Mouse (Mus musculus): ENCODE measurements at regions not wholly inside any gene's neighbourhood (a gene's known extent, or its start where the extent isn't known, plus 50 kb on each side); places are given as distances from the start of the nearest gene placed in this dataset.

GRCm38 (mm10) chr4:125765171-125765570 lies 259.2 kb upstream of the Csf3r start:
- no peak for DNase-seq (ENCODE audit: low spot score)

DNA sequence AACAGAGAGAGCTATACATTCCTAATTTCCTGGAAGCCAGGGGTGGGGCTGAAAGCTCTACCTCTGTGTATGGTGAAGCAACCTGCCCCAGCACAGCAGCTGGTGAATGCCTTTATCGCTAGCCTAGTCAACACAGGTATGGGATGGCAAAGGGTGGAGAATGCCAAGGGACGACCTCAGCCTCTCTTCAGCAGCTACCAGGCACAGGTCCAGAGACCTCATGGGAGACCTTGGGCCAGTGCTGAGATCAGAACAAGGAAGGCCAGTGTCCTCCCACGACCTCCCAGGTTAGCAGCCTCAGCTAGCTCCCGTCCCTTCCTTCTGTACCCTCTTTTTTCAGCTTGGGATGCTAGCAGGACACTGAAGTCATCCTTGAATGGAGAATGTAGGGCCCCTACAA lies 247.2 kb upstream of the Csf3r start:
- DNase-seq (ENCODE audit: low spot score): no peak

- no peak for DNase-seq (ENCODE audit: low spot score)
These were observed 244.2 kb upstream of the Csf3r start for GRCm38 (mm10) chr4:125780113-125780512.

DNA sequence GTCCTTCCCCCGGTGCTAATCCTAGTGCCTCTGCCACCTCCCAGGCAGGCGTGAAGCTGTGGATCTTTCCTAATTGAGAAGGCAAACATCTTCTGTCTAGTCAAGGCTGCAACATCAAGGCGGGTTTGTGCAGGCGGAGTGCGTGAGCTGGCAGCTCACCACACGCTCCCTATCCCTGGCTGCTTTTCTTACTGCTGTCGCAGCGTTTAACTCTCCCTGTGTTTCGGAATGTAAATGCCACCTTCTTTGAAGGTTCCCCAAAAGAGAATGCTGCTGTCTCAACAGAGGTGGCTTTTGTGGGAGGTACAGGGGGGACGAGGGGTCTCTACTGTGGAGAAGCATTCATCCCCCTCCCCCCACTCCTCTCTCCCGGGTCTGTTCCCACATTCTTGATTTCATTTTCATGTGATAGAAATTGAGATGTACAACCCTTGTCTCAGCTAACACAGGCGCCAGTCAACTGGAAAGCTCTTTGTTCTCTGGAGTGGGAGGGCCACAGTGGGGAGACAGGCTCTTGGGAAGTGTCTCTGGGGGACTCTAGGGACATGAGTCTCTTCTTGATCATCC lies 243.3 kb upstream of the Csf3r start:
- no peak for DNase-seq (ENCODE audit: low spot score)

- DNase-seq (ENCODE audit: low spot score): no peak
These were observed 242.0 kb upstream of the Csf3r start for GRCm38 (mm10) chr4:125782346-125782745.

DNA sequence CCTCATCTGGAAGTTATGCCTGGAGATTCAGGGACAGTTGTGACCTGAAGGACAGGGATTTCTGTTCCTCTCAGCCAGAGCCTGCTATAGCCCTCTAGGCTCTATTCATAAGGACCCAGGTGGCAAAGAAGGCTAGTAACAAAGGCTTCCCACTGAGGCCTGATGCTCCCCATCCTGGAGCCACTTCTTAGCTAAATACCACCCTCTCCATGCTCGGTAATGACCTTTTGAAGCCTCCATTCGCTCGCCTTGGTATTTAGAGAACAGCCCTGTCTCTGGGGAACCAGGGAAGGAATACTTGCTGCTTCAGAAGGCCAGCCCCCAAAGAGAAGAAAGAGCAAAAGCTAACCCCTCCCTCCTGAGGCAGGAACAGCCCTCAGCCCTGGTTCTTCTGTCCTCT lies 238.3 kb upstream of the Csf3r start:
- DNase-seq (ENCODE audit: low spot score): no peak

- no peak for DNase-seq (ENCODE audit: low spot score)
These were observed 229.7 kb upstream of the Csf3r start for GRCm38 (mm10) chr4:125794679-125795078.

DNA sequence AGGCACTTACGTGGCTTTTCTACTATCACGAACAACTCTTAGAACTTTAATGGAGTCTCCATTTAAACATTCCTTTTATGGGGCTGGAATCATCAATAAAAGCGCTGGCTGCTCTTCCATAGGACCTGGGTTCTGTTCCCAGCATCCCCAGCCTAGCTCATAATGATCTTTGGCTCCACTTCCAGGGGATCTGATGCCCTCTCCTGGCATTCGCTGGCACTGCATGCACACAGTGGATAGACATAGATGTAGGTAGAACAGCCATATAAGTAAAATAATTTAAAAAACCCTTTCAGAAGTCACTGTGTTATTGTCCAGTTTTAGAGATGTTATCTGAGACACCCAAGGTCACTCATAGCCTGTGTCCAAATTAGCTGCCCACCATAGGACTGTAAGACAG lies 216.4 kb upstream of the Csf3r start:
- no peak for DNase-seq (ENCODE audit: low spot score)

DNA sequence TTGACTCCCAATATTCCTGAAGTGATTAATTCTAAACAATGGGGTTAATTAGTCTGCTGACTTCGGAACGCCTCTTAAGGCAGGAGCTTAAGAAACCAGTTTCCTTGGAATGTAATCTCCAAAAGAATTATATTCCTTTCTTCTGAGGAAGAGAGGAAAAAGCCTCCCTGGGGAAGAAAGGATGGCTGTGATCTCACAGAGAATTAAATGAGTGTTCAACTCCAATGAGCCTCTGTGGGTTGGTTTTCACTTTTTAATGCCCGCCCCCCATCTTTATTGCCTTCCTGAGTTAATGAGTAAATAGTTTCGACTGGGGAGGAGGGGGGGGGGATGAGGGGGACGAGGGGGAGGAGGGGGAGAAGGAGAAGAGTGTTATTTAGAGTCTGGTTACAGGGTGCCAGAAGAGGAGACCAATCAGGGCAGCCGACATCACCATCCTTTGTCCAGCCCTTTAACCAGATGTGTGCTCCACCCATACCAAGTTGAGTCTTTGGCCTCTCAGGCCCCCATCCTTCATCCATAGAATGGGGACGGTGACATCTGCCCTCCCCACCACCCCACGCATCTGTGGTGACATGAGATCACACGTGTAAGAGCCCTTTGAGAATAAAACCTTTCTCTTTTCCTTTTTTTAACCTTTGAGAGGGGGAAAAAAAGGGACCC lies 214.8 kb upstream of the Csf3r start:
- DNase-seq (ENCODE audit: low spot score): no peak

DNA sequence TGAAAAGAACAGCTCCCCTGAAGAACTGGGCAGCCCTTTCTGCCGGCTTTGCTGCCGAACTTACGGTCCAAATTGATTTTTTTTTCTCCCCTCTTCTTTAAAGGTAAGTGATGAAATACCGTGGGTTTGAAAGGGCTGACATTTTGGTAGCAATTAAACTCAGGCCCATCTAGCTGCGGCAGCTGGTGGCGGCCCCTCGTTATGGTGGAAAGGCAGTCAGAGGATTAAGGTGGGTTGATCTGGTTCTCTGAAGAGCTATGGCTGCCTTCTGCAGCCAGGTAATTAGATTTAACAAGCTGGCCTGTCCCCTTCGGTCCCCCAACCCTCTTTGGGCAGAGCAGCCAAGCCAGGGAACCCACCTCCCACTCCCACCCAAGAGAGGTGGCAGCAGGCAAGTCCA lies 214.1 kb upstream of the Csf3r start:
- DNase-seq (ENCODE audit: low spot score): no peak

- no peak for DNase-seq (ENCODE audit: low spot score)
These were observed 210.0 kb upstream of the Csf3r start for GRCm38 (mm10) chr4:125814311-125814710.

DNA sequence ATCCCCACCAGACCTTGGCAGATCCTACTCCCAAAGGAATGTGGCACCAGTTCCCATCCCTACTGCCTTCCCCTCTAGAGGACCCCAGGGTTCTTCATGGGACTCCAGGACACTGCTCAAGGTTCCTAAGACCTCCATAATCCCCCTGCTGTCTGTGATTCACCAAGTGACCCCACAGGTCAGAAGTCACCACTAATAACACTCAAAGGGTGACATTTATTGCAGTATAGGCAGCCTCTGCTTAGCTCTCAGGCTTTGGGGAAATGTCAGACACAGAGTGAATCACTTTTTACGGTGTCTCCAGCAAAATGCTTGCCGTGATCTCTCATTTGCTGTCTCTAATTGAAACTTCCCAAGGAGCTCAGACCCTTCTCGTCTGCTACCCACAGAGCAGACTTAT lies 209.1 kb upstream of the Csf3r start:
- no peak for DNase-seq (ENCODE audit: low spot score)

DNA sequence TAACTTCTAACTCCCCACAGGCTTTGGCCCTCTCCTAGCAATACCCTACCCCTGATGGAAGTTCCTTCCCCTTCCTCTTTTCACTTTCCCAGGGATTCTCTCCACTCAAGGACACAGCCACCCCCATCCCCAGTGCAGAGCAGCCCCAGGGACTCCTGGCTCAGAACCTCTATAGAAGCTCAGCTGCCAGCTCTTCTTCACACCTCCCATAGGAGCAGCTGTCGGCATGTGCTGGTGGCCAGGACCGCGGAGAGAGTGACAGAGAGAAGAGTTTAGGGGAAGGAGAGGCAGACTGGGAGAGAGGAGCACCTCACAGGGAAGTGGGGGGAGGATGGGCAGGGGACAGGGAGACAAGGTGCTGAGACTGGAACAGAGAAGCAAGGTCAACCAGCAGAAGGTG lies 199.8 kb upstream of the Csf3r start:
- DNase-seq (ENCODE audit: low spot score): no peak

- no peak for DNase-seq (ENCODE audit: low spot score)
These were observed 197.9 kb upstream of the Csf3r start for GRCm38 (mm10) chr4:125826416-125826815.

DNA sequence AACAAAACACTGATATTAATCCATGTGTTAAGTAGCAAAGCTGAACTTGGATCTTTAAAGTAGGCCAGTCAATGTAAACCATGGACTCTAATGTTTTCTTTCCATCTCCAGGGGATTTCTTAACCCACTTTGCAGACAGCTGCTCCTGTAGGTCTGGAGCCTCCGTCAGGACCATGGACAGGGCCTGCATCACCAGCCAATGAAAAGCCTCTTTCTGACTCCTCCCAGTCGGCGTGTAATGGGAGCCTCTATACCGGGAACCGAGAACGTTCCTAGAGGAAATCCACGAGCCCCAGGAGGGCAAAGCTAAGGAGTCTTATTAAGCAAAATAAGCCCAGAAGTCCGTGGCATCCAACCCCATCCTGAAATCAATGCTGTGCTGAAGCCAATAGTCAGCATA lies 189.1 kb upstream of the Csf3r start:
- DNase-seq (ENCODE audit: low spot score): no peak

- DNase-seq (ENCODE audit: low spot score): no peak
These were observed 176.8 kb upstream of the Csf3r start for GRCm38 (mm10) chr4:125847568-125847967.

GRCm38 (mm10) chr4:125850300-125850699 lies 174.1 kb upstream of the Csf3r start:
- no peak for DNase-seq (ENCODE audit: low spot score)

- DNase-seq (ENCODE audit: low spot score): no peak
These were observed 171.8 kb upstream of the Csf3r start for GRCm38 (mm10) chr4:125852545-125852944.

DNA sequence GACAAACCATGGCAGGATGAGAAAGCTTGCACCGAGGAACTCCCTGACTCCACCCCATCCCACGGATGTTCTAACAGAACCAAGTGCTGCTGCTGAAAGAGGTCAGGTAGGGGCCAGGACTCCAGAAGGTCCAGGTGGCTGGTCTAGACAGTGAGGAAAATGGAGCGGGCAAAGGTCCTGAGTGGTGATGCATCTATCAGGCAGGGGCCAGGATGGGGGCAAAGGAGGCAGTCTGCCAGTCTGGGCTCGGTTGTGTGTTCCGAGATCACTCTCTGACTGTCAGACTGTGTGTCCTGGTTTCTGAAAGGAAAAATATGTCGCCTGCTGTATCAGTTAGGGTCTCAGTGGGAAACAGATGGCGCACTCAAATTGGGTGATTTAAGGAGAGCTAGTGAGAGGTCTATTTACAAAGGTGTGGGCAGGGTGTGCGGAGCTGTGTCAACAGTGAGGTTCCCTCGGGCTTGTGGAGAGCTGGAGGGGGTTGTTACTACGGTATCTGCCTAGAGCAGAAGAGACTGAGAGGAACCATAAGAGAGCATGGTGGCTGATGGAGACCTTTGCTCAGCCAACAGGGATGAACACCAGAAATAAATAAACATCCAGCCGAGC lies 168.3 kb upstream of the Csf3r start:
- DNase-seq (ENCODE audit: low spot score): no peak

DNA sequence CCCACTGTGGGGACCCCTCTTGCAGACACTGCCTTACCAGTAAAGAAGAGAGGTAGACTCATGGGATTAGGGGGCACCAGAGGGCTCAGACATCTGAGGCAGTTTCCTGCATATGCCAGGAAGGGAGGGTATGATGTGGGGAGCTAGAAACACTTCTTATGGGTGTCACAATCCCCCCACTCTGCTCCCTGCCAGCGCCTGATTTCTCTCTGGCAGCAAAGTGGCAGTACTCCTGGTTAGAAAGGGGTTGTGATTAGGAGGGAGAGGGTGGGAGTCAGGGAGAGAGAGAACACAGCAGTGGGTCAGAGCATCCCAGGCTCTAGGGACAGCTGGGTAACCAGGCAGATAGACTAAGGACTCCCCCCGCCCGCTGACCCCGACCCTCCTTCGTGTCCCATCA lies 167.6 kb upstream of the Csf3r start:
- DNase-seq (ENCODE audit: low spot score): no peak

DNA sequence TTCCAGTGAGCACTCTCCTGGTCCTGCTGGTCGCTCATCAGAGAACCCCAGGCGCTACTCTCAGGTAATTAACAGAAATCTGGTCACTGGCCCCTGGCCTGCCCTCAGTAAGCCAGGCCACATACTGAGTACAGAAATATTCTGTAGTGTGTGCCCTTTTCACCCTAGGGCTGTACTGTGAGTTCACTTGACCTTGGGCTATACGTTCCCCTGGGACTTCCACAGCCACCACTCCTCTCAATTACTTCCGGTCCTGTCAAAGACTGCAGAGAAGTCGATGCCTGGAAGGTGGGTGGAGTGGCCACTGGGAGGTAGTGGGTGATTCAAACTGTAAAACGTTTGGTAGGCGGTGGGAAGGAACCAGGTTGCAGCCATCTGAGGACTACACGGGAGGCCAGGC lies 159.3 kb upstream of the Csf3r start:
- DNase-seq (ENCODE audit: low spot score): no peak

DNA sequence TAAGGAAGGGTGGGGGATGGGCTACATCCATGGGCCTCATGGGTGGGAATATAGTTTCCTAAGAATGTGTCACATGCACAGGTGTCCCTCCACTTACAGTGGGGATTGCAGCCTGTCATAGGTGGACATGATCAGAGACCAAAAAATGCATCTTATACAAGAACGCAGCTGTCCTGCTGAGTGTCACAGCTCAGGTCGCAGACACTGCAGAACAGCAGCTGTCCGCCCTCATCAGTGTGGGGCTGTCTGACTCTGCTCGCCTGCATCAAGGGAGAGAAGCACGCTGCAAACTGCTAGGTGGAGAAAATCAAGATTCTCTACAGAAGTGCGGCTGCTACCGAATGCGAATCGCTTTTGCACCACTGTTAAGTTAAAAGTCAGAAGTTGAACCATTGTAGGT lies 158.6 kb upstream of the Csf3r start:
- no peak for DNase-seq (ENCODE audit: low spot score)

- no peak for DNase-seq (ENCODE audit: low spot score)
These were observed 153.1 kb upstream of the Csf3r start for GRCm38 (mm10) chr4:125871211-125871610.

- DNase-seq (ENCODE audit: low spot score): no peak
These were observed 144.3 kb upstream of the Csf3r start for GRCm38 (mm10) chr4:125880028-125880427.

Data from ovary, adult 18-20 months (tissue).